Mouse (Mus musculus): ENCODE data around the gene Nek9.

The Nek9 gene

DNA sequence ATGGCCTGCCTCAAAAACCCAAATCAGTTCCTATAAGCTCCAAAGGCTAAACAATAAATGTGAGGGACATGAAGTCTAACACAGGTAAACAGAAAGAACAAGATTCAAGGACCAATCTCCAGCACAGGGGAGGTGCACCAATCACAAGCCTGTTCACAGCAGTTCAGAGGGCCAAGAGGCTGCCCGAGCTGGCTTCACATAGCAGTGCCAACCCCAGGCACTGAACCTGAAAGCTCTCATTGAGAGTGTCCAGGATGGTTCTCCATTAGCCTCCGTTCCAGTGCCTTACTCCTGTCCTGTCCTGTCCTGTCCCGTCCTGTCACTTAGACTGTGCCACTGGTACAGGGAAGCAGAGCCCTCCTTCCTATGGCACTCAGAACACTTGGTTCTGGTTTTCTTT, 8.0 kb upstream of the Nek9 start:
- DNase-seq (ENCODE audit: low spot score in 2 of 2), result no peak

DNA sequence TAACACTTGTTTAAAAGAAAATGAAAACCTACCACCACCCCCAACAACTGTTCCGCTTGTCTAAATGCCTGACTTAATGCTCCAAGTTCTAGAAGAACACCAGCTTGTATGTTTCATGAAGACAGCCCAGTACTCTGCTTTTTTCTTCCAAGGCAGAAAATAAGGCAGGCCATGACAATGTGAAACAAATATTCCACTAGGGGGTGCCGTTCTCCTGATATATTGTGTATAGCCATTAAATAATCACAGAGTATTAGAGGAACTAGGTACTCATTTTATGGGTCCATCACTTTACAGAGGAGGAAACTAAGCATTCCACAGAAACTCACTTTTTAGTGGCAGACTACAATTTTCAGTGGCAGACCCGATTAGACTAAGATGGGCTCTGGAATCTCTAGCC, 7.2 kb upstream of the Nek9 start:
- peak in 1 of 2 experiments; percentile 24 for DNase-seq (ENCODE audit: low spot score in 2 of 2)

DNA sequence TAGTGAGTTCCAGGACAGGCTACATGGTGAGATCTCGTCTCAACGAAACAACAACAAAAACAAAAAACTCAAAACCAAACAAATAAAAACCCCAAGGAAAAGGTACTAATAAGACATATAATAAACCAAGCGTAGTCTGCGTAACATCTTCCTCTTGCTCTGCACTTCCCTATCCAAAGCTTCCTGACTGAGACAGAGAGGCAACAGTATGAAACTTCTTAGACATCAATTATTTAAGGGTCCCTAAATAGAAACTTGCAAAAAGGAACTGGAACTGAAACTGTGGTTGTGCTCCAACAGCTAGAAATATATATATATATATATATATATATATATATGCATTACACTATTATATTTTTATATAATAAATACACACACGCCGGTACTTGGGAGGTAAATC, 6.4 kb upstream of the Nek9 start:
- DNase-seq (ENCODE audit: low spot score in 2 of 2), result no peak

DNA sequence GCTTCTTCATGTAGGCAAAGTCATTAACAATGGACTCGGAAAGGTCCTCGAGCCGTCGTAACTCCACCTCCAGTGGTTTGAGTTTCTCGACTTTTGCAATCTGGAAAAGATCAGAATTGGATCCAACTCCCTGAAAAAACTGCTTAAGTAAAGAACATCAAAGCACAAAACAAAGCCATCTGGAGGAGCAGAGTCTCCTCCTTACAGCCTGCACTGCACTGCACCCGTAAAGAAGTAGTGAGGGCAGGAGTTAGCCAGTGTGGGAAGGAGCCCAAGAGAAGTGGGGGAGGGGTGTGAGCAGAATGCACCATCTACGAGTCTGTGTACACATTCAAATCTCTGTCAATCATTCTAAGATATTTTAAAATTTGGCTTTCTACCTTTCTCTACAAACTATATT, 5.1 kb upstream of the Nek9 start:
- no peak for DNase-seq (ENCODE audit: low spot score in 2 of 2)

DNA sequence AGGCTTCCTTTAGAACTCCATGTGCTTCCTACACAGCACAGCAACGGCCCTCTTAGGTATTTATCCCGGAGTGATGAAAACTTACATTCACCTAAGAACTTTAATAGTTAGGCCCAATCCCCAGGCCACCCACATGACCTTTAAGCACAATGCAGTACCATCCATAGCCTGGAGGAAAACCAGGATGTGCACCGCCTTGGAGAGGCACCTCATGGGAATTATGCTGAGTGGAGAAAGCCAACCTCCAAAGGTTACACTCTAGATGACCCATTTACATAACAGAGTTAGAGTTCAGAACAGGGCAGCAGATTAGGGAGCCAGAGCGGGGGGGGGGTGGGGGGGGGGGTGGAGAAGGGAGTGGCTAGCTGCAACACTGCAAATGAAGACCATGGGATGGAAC, 3.1 kb upstream of the Nek9 start:
- DNase-seq (ENCODE audit: low spot score in 2 of 2), result no peak

GRCm38 (mm10) chr12:85341131-85341530, 2.0 kb upstream of the Nek9 start:
- DNase-seq (ENCODE audit: low spot score in 2 of 2), result no peak

- DNase-seq (ENCODE audit: low spot score in 2 of 2), result peak in 1 of 2 experiments; percentile 19
Measured at GRCm38 (mm10) chr12:85339947-85340346, 785 bp upstream of the Nek9 start.

GRCm38 (mm10) chr12:85338815-85339214, 347 bp downstream of the Nek9 start:
- no peak for DNase-seq (ENCODE audit: low spot score in 2 of 2)

- DNase-seq (ENCODE audit: low spot score in 2 of 2), result no peak
Measured at GRCm38 (mm10) chr12:85337567-85338311, 1.4 kb downstream of the Nek9 start.

DNA sequence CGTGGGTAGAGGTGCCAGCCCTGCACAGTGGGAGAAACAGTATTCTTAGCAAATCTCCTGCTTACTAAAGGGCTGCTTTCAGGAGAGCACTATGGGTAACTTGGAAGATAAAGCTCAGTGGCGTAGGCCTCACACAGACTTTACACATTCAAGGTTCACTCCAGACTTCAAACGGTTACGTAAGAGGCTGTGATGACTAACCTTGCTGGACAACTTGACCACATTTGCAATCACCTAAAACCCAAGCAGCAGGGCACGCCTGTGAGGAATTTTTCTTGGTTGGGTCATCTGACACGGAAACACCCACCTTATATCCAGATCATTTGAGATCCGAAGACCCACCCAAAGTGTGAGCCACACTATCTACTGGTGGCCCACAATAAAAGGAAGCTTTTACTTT, 9.0 kb downstream of the Nek9 start:
- DNase-seq (ENCODE audit: low spot score in 2 of 2), result no peak

GRCm38 (mm10) chr12:85308651-85309050, 30.5 kb downstream of the Nek9 start:
- DNase-seq (ENCODE audit: low spot score in 2 of 2), result no peak

DNA sequence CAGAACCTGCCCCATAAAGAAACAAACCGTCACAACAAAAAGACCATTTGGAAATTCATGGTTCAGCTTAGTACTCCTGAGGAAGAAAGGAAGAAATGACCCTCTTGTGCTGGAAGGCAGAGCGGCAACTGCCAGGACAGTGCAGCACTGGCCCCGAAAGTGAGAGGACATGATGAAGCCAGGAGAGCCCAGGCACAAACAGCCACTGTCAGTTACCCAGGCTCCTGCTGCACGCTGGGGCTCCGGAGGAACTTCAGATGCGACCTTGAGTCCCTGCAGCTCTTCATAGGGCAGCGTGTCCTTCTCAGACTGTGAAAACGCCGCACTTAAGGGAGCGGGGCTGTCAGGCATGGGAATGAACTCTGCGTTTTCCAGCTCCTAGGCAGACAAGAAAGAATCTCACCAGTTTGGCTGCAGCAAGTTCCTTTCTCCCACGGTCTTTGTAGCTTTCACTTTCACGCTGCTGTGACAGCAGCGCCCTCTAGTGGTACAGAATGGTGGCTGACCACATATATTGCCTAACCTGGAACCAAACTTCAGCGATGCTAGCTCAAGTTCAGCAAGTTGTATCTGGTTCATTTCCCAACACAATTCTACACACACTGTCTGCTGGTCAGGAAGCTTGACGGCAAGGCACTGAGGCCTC, 33.8 kb downstream of the Nek9 start:
- DNase-seq (ENCODE audit: low spot score in 2 of 2), result peak; percentile 64 to 77

DNA sequence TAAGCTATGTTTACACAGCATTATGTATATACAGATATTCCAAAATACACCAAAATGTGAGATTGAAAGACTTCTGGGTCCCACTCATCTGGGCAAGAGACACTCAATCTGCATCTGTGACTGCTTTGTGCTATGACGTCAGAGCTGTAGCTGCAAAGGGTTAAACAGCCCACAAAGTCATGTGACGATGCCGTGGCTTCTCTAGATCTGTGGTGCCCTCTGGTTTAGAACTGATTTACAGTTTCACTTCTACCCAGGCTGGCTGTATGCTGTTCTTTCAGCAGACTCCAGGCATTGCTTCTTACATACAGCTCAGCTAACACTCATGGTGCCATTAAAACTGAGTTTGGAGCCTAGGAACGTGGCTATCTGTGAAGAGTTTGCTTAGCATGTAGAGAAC, 34.4 kb downstream of the Nek9 start:
- DNase-seq (ENCODE audit: low spot score in 2 of 2), result peak in 1 of 2 experiments; percentile 19

DNA sequence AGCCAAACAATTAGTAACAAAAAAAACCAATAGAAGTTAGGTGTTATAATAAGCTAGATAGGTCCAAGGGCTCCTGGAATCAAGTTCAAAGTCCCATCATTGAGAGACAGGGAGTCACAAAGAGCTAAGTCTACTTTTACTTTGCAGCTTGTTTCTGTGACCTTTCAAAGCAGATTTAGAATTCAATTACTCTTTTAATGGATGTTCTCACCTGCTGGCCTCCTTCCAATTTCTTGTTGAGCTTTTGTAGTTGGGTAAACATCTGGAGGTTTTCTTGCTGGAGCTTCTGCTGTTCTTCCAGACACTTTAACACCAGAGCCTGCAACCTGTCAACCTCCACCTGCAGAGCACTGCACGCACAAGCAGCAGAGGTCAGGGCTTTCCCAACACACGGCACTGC, 35.9 kb downstream of the Nek9 start:
- no peak for DNase-seq (ENCODE audit: low spot score in 2 of 2)

- no peak for DNase-seq (ENCODE audit: low spot score in 2 of 2)
Measured at GRCm38 (mm10) chr12:85298835-85299180, 40.4 kb downstream of the Nek9 start.

GRCm38 (mm10) chr12:85298127-85298834, 40.9 kb downstream of the Nek9 start:
- DNase-seq (ENCODE audit: low spot score in 2 of 2), result no peak

DNA sequence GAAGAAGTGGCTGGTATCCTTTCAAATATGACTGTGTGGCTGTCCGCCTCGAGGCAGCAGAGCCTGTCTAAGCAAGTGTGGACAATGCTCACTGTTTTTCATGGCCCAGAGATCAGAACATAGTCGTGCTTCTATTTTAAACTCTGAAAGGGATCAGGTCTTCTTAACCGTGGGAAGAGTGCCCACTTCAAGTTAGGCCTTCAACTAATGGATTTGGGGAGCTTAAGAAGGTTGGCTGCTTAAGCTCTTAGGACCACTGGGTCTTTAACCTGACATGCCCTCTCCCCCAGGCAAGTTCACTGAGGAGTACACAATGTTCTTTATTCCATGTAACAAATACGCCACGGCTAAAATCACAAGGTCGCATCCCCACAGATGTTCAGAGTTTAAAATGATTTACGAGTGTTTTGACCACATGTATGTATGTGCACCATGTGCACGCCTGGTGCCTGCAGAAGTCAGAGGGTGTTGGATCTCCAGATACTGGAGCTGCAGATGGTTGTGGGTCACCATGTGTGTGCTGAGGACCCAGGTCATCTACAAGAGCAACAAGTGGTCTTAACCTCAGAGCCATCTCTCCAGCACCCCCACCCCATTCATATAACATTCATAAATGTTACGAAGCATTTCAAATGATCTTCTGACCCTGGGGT, 41.7 kb downstream of the Nek9 start:
- no peak for DNase-seq (ENCODE audit: low spot score in 2 of 2)

GRCm38 (mm10) chr12:85296915-85297314, 42.2 kb downstream of the Nek9 start:
- DNase-seq (ENCODE audit: low spot score in 2 of 2), result no peak

GRCm38 (mm10) chr12:85295506-85295905, 43.7 kb downstream of the Nek9 start:
- DNase-seq (ENCODE audit: low spot score in 2 of 2), result no peak

GRCm38 (mm10) chr12:85292906-85293305, 46.3 kb downstream of the Nek9 start:
- no peak for DNase-seq (ENCODE audit: low spot score in 2 of 2)

DNA sequence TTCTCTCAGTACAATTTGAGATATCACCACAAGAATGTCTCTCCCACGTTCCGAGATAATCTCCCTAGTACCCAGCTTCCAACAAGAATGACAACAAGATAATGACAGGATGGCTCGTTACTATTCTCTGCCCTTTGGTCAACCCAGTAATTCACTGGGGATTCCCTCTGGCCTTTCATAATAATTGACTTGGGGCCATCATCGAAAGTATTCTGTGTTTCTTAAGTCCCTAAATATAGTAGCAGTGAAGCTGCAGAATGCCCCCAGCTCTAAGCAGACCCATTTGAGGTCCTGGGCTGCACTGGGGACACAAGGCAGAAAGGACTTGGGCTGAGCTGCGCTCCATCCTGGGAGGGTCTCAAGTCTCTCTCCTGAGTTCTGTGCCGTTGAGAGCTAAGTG, 46.9 kb downstream of the Nek9 start:
- DNase-seq (ENCODE audit: low spot score in 2 of 2), result no peak

DNA sequence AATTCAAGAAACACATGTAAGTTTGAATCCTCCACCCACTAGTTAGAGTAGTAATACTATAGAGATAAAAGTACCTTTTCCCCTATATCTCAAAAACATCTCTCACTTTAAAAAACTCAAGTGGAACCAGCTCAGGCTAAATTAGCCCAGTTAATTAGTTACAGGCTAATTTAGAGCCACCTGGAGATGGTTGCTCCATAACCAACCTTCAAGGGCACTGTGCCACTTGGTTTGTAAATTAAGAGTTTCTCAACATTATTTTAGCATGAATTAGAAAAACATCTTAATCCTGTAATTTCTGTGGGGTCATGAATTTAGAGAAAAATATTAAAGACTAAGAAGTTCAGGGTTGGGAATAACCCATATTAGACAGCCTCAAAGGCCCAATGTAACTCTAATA, 47.6 kb downstream of the Nek9 start:
- DNase-seq (ENCODE audit: low spot score in 2 of 2), result no peak

DNA sequence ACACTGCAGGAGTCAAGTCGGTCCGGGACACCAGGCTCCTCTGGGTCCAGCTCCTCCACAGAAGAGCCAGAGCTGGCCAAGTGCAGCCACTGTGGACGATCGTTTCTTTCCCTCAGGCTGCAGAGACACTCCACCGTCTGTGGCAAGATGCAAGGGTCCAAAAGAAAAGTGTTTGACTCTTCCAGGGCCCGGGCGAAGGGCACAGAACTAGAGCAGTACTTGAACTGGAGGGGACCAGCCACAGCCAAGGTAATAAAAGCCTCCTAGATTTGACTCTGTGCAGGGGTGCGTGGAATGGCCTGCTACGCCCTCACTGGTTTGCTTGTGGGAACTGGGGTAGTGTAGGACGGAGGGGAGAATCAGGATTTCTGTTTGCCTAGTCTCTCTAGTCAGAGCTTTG, 48.5 kb downstream of the Nek9 start:
- DNase-seq (ENCODE audit: low spot score in 2 of 2), result no peak
